Mouse (Mus musculus): ENCODE results near the gene Plce1. TPM values are rescaled to one million over a fixed set of nuclear protein-coding genes. Genes with fewer than 3 reads are reported as not detected.
A peak's percentile ranks its signal among the peaks of the same experiment; 100 is the strongest.

Gene Plce1
- total RNA-seq, 2 experiments from 2014 or later, result 5.1 to 8.5 TPM

GRCm38 (mm10) chr19:38687326-38687725 lies 206.4 kb downstream of the Plce1 start:
- H3K4me3 ChIP-seq, result no peak overlapping the region
- DNase-seq, result no peak
- no peak overlapping the region for H3K27ac ChIP-seq
- TF ChIP-seq CTCF (IDR thresholded peaks at IDR 0.05), result no peak
- intact Hi-C loops (cut with DNase I), result no loop called here

- Histone ChIP-seq H3K27ac (0 out of 2 replicates have a peak overlapping the region, but pooled peaks have one; percentile 5), H3K4me3 (no peak overlapping the region)
- no peak for DNase-seq
- no peak for TF ChIP-seq CTCF (IDR thresholded peaks at IDR 0.05)
- intact Hi-C loops (cut with DNase I), result no loop called here
Measured at GRCm38 (mm10) chr19:38688741-38689507, 208.0 kb downstream of the Plce1 start.

- TF ChIP-seq CTCF (IDR thresholded peaks at IDR 0.05), result no peak
- no peak overlapping the region for H3K27ac ChIP-seq
- no peak for DNase-seq
- intact Hi-C loops (cut with DNase I), result no loop called here
- no peak overlapping the region for H3K4me3 ChIP-seq
Measured at GRCm38 (mm10) chr19:38690276-38690675, 209.4 kb downstream of the Plce1 start.

GRCm38 (mm10) chr19:38691533-38691932 lies 210.6 kb downstream of the Plce1 start:
- Histone ChIP-seq H3K27ac (no peak overlapping the region), H3K4me3 (no peak overlapping the region)
- no peak for DNase-seq
- no peak for TF ChIP-seq CTCF (IDR thresholded peaks at IDR 0.05)
- intact Hi-C loops (cut with DNase I), result no loop called here

GRCm38 (mm10) chr19:38693331-38693730 lies 212.4 kb downstream of the Plce1 start:
- no peak for DNase-seq
- intact Hi-C loops (cut with DNase I), result no loop called here
- no peak overlapping the region for H3K27ac ChIP-seq
- H3K4me3 ChIP-seq, result no peak overlapping the region
- TF ChIP-seq CTCF (IDR thresholded peaks at IDR 0.05), result no peak

GRCm38 (mm10) chr19:38693769-38694168 lies 212.9 kb downstream of the Plce1 start:
- no peak for TF ChIP-seq CTCF (IDR thresholded peaks at IDR 0.05)
- Histone ChIP-seq H3K27ac (no peak overlapping the region), H3K4me3 (no peak overlapping the region)
- no peak for DNase-seq
- intact Hi-C loops (cut with DNase I), result no loop called here

- intact Hi-C loops (cut with DNase I), result no loop called here
- Histone ChIP-seq H3K4me3 (no peak overlapping the region), H3K27ac (no peak overlapping the region)
- no peak for TF ChIP-seq CTCF (IDR thresholded peaks at IDR 0.05)
- DNase-seq, result no peak
Measured at GRCm38 (mm10) chr19:38701776-38702175, 220.9 kb downstream of the Plce1 start.

- DNase-seq, result no peak
- no peak for TF ChIP-seq CTCF (IDR thresholded peaks at IDR 0.05)
- no peak overlapping the region for H3K4me3 ChIP-seq
- intact Hi-C loops (cut with DNase I), result loop anchor here (5.0 kb wide), 1 partner anchor 227 kb away; no protein-coding TSS in a partner anchor
- no peak overlapping the region for H3K27ac ChIP-seq
Measured at GRCm38 (mm10) chr19:38704742-38705141, 223.8 kb downstream of the Plce1 start.

GRCm38 (mm10) chr19:38705244-38705643 lies 224.3 kb downstream of the Plce1 start:
- DNase-seq, result no peak
- Histone ChIP-seq H3K27ac (no peak overlapping the region), H3K4me3 (no peak overlapping the region)
- intact Hi-C loops (cut with DNase I), result loop anchor here (5.0 kb wide), 1 partner anchor 228 kb away; no protein-coding TSS in a partner anchor
- TF ChIP-seq CTCF (IDR thresholded peaks at IDR 0.05), result no peak

GRCm38 (mm10) chr19:38706449-38706848 lies 225.5 kb downstream of the Plce1 start:
- Histone ChIP-seq H3K27ac (no peak overlapping the region), H3K4me3 (no peak overlapping the region)
- TF ChIP-seq CTCF (IDR thresholded peaks at IDR 0.05), result no peak
- intact Hi-C loops (cut with DNase I), result loop anchor here (5.0 kb wide), 1 partner anchor 229 kb away; no protein-coding TSS in a partner anchor
- no peak for DNase-seq

- no peak overlapping the region for H3K27ac ChIP-seq
- peak; percentile 66 for TF ChIP-seq CTCF (IDR thresholded peaks at IDR 0.05)
- DNase-seq, result peak; percentile 61
- H3K4me3 ChIP-seq, result no peak overlapping the region
- intact Hi-C loops (cut with DNase I), result loop anchor here (2.0 to 5.0 kb wide), 2 partner anchors 143 to 232 kb away; no protein-coding TSS in a partner anchor
Measured at GRCm38 (mm10) chr19:38709376-38709775, 228.5 kb downstream of the Plce1 start.

- no peak for DNase-seq
- H3K27ac ChIP-seq, result no peak overlapping the region
- intact Hi-C loops (cut with DNase I), result no loop called here
- H3K4me3 ChIP-seq, result no peak overlapping the region
- TF ChIP-seq CTCF (IDR thresholded peaks at IDR 0.05), result no peak
Measured at GRCm38 (mm10) chr19:38721808-38722207, 240.9 kb downstream of the Plce1 start.

- no peak for DNase-seq
- intact Hi-C loops (cut with DNase I), result no loop called here
- TF ChIP-seq CTCF (IDR thresholded peaks at IDR 0.05), result no peak
- no peak overlapping the region for H3K27ac ChIP-seq
- no peak overlapping the region for H3K4me3 ChIP-seq
Measured at GRCm38 (mm10) chr19:38722982-38723381, 242.1 kb downstream of the Plce1 start.

- peak; percentile 20 for DNase-seq
- TF ChIP-seq CTCF (IDR thresholded peaks at IDR 0.05), result no peak
- H3K4me3 ChIP-seq, result no peak overlapping the region
- peak overlapping the region; percentile 48; the same call in 1 of the 2 replicates for H3K27ac ChIP-seq
- intact Hi-C loops (cut with DNase I), result no loop called here
Measured at GRCm38 (mm10) chr19:38723969-38724368, 243.1 kb downstream of the Plce1 start.

All from gastrocnemius, adult 2 months (tissue).